Mouse (Mus musculus) forebrain, embryonic 13.5 days (tissue): ENCODE measurements around the gene Dock9. TPM values are rescaled to one million over a fixed set of nuclear protein-coding genes. Genes with fewer than 3 reads are reported as not detected.

ENCODE experiments used
- ATAC-seq: fragments of 200-750 bp; cut with Nextera tagmentation; 2 replicates; pipeline ENCODE4 v1.8.0; 2017
- H3K27ac ChIP-seq: fragments of 300-500 bp; sonication (generic); 2 replicates; pipeline ENCODE4 v1.5.1; 2015; ENCODE audit warnings: inconsistent platforms, mild to moderate bottlenecking, moderate library complexity
- H3K27me3 ChIP-seq: fragments of 300-500 bp; sonication (generic); 2 replicates; pipeline ENCODE4 v1.6.1; 2015; ENCODE audit warnings: mild to moderate bottlenecking, inconsistent platforms
- H3K36me3 ChIP-seq: fragments of 300-500 bp; sonication (generic); 2 replicates; pipeline ENCODE4 v1.6.1; 2015; ENCODE audit warnings: mild to moderate bottlenecking, inconsistent platforms; ENCODE audit not compliant: poor library complexity, severe bottlenecking
- H3K4me1 ChIP-seq: fragments of 300-500 bp; sonication (generic); 2 replicates; pipeline ENCODE4 v1.6.1; 2015; ENCODE audit warnings: inconsistent platforms
- H3K4me2 ChIP-seq: fragments of 300-500 bp; sonication (generic); 2 replicates; pipeline ENCODE4 v1.6.1; 2015; ENCODE audit warnings: inconsistent platforms, mild to moderate bottlenecking, moderate library complexity
- H3K4me3 ChIP-seq: fragments of 300-500 bp; sonication (generic); 2 replicates; pipeline ENCODE4 v1.5.1; 2015; ENCODE audit warnings: mild to moderate bottlenecking, inconsistent platforms
- H3K9ac ChIP-seq: fragments of 300-500 bp; sonication (generic); 2 replicates; pipeline ENCODE4 v1.6.1; 2015; ENCODE audit warnings: mild to moderate bottlenecking, inconsistent platforms
- H3K9me3 ChIP-seq: fragments of 300-500 bp; sonication (generic); replicated peaks from 2 replicates; pipeline ENCODE4 v1.6.1; 2016; ENCODE audit warnings: inconsistent platforms
- WGBS: fragments of 180-500 bp; shearing (Covaris S2); methylation state at CpG from one replicate; pipeline ENCODE4 v1.1.7; 2015; 5-methylcytosine and 5-hydroxymethylcytosine counted together
- polyA plus RNA-seq: library from polyadenylated mRNA; unstranded; fragments of >200 nt; fragmentation: Nextera tagmentation; extraction: Ambion mirVana; gene quantifications from 2 replicates; pipeline ENCODE4 v1.2.1, GENCODE M21; 2015

Dock9 gene
- polyA plus RNA-seq, 1 experiment from 2014 or later, result 4.2 TPM

DNA sequence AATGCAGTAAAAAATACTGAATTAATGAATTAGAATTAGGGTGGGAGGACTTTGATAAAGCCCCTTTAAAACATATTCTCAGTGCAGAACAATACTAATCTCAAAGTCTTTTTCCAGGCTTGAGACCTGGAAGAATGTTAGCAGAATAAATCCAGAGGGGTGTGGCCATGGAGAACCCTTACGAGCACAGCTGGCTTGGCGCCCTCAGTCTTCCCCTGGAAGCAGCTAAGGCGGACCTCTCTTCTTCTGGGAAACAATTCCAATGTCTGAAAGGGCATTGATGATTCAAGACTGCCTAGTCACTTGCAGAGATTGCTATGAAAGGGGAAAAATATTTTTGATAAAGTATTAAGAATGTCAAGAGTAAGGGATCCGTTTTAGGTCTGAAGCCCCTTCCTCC, 9.2 kb upstream of the Dock9 start:
- Histone ChIP-seq H3K27me3 (no peaks in the 10 kb centered on the region), H3K9me3 (peaks cover 10% of the 10 kb centered on the region; the same call in 1 of the 2 replicates), H3K4me1 (no peaks in the 10 kb centered on the region), H3K4me2 (no peak overlapping the region), H3K9ac (no peak overlapping the region), H3K36me3 (no peaks in the 10 kb centered on the region), H3K27ac (no peak overlapping the region), H3K4me3 (no peak overlapping the region)
- no peak for ATAC-seq
- WGBS, result 67% methylated on average over 4 of the region's 4 CpGs

DNA sequence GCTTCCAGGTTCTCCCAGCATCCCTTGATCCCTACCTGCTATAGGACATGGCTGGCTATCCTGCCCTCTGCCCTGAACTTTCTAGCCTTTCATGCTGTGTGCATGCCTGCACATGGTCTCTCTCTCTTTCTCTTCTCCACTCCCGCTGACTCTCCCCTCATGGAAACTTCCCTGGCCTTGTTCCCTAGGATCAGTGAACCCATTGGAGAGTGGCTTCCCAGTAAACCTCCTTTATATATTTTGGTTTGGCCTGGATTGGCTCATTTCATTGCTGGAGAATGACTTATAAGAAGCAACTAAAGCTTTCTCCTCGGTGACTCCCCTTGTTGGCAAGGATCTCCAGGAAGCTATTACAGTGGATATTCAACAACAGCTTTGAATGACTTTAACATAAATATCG, 8.7 kb upstream of the Dock9 start:
- H3K9me3 ChIP-seq, result peaks cover 10% of the 10 kb centered on the region; the same call in 1 of the 2 replicates
- H3K9ac ChIP-seq, result no peak overlapping the region
- no peak overlapping the region for H3K4me2 ChIP-seq
- H3K27me3 ChIP-seq, result no peaks in the 10 kb centered on the region
- no peak overlapping the region for H3K27ac ChIP-seq
- no peaks in the 10 kb centered on the region for H3K4me1 ChIP-seq
- no peak overlapping the region for H3K4me3 ChIP-seq
- no peaks in the 10 kb centered on the region for H3K36me3 ChIP-seq
- no peak for ATAC-seq
- WGBS, result 82% methylated on average over 3 of the region's 3 CpGs

GRCm38 (mm10) chr14:121804461-121804860, 6.8 kb upstream of the Dock9 start:
- Histone ChIP-seq H3K4me1 (no peaks in the 10 kb centered on the region), H3K27me3 (no peaks in the 10 kb centered on the region), H3K4me2 (no peak overlapping the region), H3K9ac (no peak overlapping the region), H3K9me3 (no peaks in the 10 kb centered on the region), H3K27ac (no peak overlapping the region), H3K4me3 (no peak overlapping the region), H3K36me3 (no peaks in the 10 kb centered on the region)
- no peak for ATAC-seq
- 82% methylated on average over 4 of the region's 4 CpGs for WGBS

DNA sequence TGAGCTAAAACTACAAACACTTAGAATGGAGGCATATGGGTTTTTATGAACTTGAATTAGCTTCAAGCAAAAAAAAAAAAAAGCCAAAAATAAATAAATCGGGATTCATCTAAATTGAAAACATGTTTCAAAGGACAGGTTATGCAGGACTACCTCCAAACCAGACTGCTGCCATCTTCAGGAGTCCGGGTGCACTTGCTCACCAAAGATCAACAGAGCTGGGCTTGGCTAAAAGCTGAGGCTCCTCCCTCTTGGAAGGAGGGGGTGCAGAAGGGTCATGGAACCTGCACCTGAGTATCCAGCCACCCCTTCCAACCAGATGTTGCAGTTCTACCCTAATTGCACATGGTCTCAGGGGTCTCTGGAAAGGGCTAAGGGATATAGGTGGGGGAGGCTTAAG, 3.3 kb upstream of the Dock9 start:
- Histone ChIP-seq H3K9ac (no peak overlapping the region), H3K36me3 (no peaks in the 10 kb centered on the region), H3K27me3 (peaks cover 16% of the 10 kb centered on the region), H3K4me2 (no peak overlapping the region), H3K27ac (no peak overlapping the region), H3K4me3 (no peak overlapping the region), H3K4me1 (0 out of 2 replicates have a peak, but pooled peaks cover 10% of the 10 kb centered on the region), H3K9me3 (no peaks in the 10 kb centered on the region)
- no peak for ATAC-seq
- WGBS, result 16% methylated on average over 2 of the region's 2 CpGs

GRCm38 (mm10) chr14:121799112-121799511, 1.5 kb upstream of the Dock9 start:
- no peak for ATAC-seq
- no peak overlapping the region for H3K27ac ChIP-seq
- WGBS, result 84% methylated on average over 7 of the region's 7 CpGs

DNA sequence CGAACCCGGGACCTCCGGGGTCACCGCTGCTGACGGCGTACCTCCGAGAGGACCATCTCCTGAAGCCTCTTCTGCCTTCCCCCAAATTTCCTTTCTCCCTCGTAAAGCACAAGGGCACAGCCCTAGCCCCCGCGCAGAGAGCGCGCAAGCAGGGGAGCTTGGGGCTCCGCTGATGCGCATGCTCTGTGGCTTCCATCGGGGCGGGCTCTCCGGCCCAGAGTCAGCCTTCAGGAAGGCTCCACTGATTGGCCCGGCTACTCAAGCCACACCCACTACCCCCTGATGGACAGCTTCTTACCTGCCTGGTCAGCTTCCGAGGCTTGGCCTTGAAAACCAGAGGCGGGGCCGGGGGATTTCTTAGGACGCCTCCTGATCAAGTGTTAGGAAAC, 768 bp upstream of the Dock9 start:
- under 1% methylated on average over 22 of the region's 22 CpGs for WGBS
- Histone ChIP-seq H3K4me3 (peak overlapping the region; percentile 72), H3K9ac (peak overlapping the region; percentile 68), H3K36me3 (no peaks in the 10 kb centered on the region), H3K27me3 (peaks cover 23% of the 10 kb centered on the region), H3K4me1 (0 out of 2 replicates have a peak, but pooled peaks cover 10% of the 10 kb centered on the region), H3K9me3 (no peaks in the 10 kb centered on the region), H3K27ac (peak overlapping the region; percentile 65), H3K4me2 (peak overlapping the region; percentile 94)
- ATAC-seq, result peak; percentile 95

More at GRCm38 (mm10) chr14:121799112-121799511, 1.5 kb upstream of the Dock9 start:
- H3K9ac ChIP-seq, result no peak overlapping the region
- H3K4me3 ChIP-seq, result no peak overlapping the region
- 0 out of 2 replicates have a peak, but pooled peaks cover 10% of the 10 kb centered on the region for H3K4me1 ChIP-seq
- H3K4me2 ChIP-seq, result peak overlapping the region; percentile 94; the same call in 1 of the 2 replicates
- no peaks in the 10 kb centered on the region for H3K36me3 ChIP-seq
- peaks cover 23% of the 10 kb centered on the region for H3K27me3 ChIP-seq
- no peaks in the 10 kb centered on the region for H3K9me3 ChIP-seq

- peaks cover 23% of the 10 kb centered on the region for H3K27me3 ChIP-seq
- 0 out of 2 replicates have a peak, but pooled peaks cover 10% of the 10 kb centered on the region for H3K4me1 ChIP-seq
- no peaks in the 10 kb centered on the region for H3K36me3 ChIP-seq
- H3K27ac ChIP-seq, result no peak overlapping the region
- peak; percentile 0; the same call in 1 of the 2 replicates for ATAC-seq
- peak overlapping the region; percentile 94 for H3K4me2 ChIP-seq
- no peaks in the 10 kb centered on the region for H3K9me3 ChIP-seq
- peak overlapping the region; percentile 68 for H3K9ac ChIP-seq
- 11% methylated on average over 28 of the region's 28 CpGs for WGBS
- H3K4me3 ChIP-seq, result peak overlapping the region; percentile 72
Observed at GRCm38 (mm10) chr14:121796571-121797456, 823 bp downstream of the Dock9 start.

- no peak overlapping the region for H3K4me2 ChIP-seq
- no peak overlapping the region for H3K4me3 ChIP-seq
- no peak overlapping the region for H3K27ac ChIP-seq
- no peaks in the 10 kb centered on the region for H3K9me3 ChIP-seq
- no peaks in the 10 kb centered on the region for H3K36me3 ChIP-seq
- H3K4me1 ChIP-seq, result 0 out of 2 replicates have a peak, but pooled peaks cover 10% of the 10 kb centered on the region
- WGBS, result 91% methylated on average over 7 of the region's 7 CpGs
- no peak for ATAC-seq
- peaks cover 23% of the 10 kb centered on the region for H3K27me3 ChIP-seq
- no peak overlapping the region for H3K9ac ChIP-seq
Observed at GRCm38 (mm10) chr14:121795536-121795935, 2.1 kb downstream of the Dock9 start.

DNA sequence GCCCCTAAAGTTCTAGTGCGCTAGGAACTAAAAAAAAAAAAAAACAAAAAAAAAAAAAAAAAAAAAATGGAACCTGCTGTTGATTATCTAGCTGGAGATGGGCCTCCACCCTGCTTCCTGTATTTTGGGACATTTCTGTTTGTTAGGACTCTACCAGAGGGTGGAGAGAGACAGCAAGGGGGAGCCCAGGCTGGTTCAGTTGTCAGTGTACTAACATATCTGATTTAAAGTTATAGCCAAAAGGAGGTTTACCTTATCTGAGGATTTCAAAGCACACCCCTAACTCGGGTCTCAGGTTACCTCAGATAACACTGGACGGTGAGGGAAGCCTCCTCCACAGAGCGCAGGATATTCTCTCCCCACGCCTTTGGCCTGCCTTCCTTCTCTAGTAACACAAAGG, 4.0 kb downstream of the Dock9 start:
- no peak overlapping the region for H3K4me2 ChIP-seq
- no peak overlapping the region for H3K9ac ChIP-seq
- 77% methylated on average over 5 of the region's 5 CpGs for WGBS
- H3K36me3 ChIP-seq, result no peaks in the 10 kb centered on the region
- no peak overlapping the region for H3K27ac ChIP-seq
- no peak overlapping the region for H3K4me3 ChIP-seq
- no peak for ATAC-seq
- H3K27me3 ChIP-seq, result peaks cover 23% of the 10 kb centered on the region
- 0 out of 2 replicates have a peak, but pooled peaks cover 10% of the 10 kb centered on the region for H3K4me1 ChIP-seq
- H3K9me3 ChIP-seq, result no peaks in the 10 kb centered on the region

DNA sequence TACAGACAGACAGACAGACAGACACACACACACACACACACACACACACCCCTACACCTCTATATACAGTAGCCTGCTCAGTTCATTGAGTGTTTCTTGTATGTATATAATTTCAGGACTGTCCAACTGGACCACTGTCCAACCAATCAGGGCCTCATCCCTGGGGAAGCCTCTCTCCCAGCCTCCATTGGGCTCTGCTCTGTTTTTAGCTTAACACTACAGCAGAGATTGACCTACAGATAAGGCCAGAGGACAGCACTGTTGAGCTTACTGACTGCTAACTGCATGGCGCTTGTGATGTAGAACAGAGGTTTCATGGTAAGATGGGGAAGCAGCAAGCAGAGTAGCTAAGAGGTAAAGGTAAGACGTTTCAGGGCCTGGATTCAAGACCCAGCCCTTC, 5.7 kb downstream of the Dock9 start:
- WGBS, result 80% methylated on average over 2 of the region's 2 CpGs
- Histone ChIP-seq H3K27ac (no peak overlapping the region), H3K9me3 (no peaks in the 10 kb centered on the region), H3K27me3 (peaks cover 17% of the 10 kb centered on the region), H3K4me3 (no peak overlapping the region), H3K36me3 (no peaks in the 10 kb centered on the region), H3K4me1 (0 out of 2 replicates have a peak, but pooled peaks cover 5% of the 10 kb centered on the region), H3K9ac (no peak overlapping the region), H3K4me2 (no peak overlapping the region)
- no peak for ATAC-seq

DNA sequence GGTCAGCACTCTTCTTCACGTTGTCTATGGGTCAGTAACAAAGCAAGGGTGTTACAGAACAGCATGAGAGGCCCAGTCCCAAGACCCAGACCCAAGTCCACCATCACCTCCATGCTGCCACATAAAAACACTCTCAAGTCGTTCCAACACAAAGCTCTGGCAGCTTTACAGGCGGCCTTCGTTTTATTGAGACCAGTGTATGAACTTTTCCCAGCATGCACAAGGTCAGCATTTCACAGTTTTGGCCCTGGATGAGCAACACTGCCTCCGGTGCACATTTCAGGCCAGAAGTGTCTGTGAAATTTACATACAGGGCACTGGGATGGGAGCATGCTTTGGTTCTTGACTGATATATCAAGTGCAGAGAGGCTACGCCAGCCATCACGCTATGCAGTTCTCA, 6.5 kb downstream of the Dock9 start:
- Histone ChIP-seq H3K4me3 (no peak overlapping the region), H3K27ac (no peak overlapping the region), H3K27me3 (peaks cover 9% of the 10 kb centered on the region), H3K4me1 (no peaks in the 10 kb centered on the region), H3K9me3 (no peaks in the 10 kb centered on the region), H3K4me2 (no peak overlapping the region), H3K36me3 (no peaks in the 10 kb centered on the region), H3K9ac (no peak overlapping the region)
- 84% methylated on average over 7 of the region's 7 CpGs for WGBS
- no peak for ATAC-seq

DNA sequence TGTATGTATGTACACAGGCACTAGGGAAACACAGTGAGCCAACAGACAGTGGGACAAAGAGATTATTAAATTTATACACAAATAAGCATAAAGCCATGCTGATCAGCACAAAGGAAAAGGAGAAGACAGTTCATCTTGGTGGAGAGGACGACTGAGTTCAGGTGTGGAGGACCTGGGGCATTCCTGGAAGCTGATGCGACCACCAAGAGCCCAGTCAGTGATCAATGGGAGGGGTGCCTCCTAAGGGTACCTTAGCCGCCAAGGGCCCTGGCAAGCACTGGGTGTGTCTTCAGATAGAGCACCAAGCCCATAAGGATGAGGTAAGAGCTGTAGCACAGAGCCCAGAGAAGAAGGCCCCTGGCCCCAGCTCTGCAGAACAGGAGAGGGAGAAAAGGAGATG, 8.4 kb downstream of the Dock9 start:
- no peaks in the 10 kb centered on the region for H3K27me3 ChIP-seq
- no peak for ATAC-seq
- no peak overlapping the region for H3K9ac ChIP-seq
- no peak overlapping the region for H3K27ac ChIP-seq
- no peaks in the 10 kb centered on the region for H3K4me1 ChIP-seq
- no peaks in the 10 kb centered on the region for H3K36me3 ChIP-seq
- H3K4me3 ChIP-seq, result no peak overlapping the region
- no peaks in the 10 kb centered on the region for H3K9me3 ChIP-seq
- WGBS, result 88% methylated on average over 3 of the region's 3 CpGs
- H3K4me2 ChIP-seq, result no peak overlapping the region
